Mouse (Mus musculus): ENCODE measurements around the gene Mei4. TPM values are rescaled to one million over a fixed set of nuclear protein-coding genes. Genes with fewer than 3 reads are reported as not detected.

Mei4 gene
- polyA plus RNA-seq (2017; shearing (Covaris generic)) = 0.37 TPM

GRCm38 (mm10) chr9:81863181-81863887 is at the start of gene Mei4:
Mei4 (plus strand) TSS chr9:81863670.

Other genes starting within 250 kb of the Mei4 start
- not detected for gene Htr1b, start 229.8 kb upstream of the Mei4 start, polyA plus RNA-seq (2017; shearing (Covaris generic))

All from naive thymus-derived CD4-positive, alpha-beta T cell, adult 5 months (primary cell).